Mouse (Mus musculus) ovary, postnatal 36 days (tissue): ENCODE results near the gene Hhat.

ENCODE experiments used
- DNase-seq: peaks from one replicate; pipeline ENCODE4 v3.0.0; 2022; ENCODE audit warnings: low spot score, mixed read lengths

The Hhat gene

GRCm38 (mm10) chr1:192744880-192745239 lies 26.2 kb downstream of the Hhat start:
- no peak for DNase-seq

- no peak for DNase-seq
These were observed 28.4 kb downstream of the Hhat start for GRCm38 (mm10) chr1:192742394-192743251.

GRCm38 (mm10) chr1:192741896-192742295 lies 29.1 kb downstream of the Hhat start:
- no peak for DNase-seq

- DNase-seq, result no peak
These were observed 34.5 kb downstream of the Hhat start for GRCm38 (mm10) chr1:192736524-192736923.

- DNase-seq, result no peak
These were observed 35.0 kb downstream of the Hhat start for GRCm38 (mm10) chr1:192736002-192736426.

- DNase-seq, result no peak
These were observed 40.5 kb downstream of the Hhat start for GRCm38 (mm10) chr1:192730517-192730916.

- DNase-seq, result peak; percentile 53
These were observed 43.9 kb downstream of the Hhat start for GRCm38 (mm10) chr1:192726996-192727624.

- DNase-seq, result peak; percentile 57
These were observed 48.9 kb downstream of the Hhat start for GRCm38 (mm10) chr1:192722147-192722546.

- no peak for DNase-seq
These were observed 50.9 kb downstream of the Hhat start for GRCm38 (mm10) chr1:192720156-192720555.

GRCm38 (mm10) chr1:192711779-192712348 lies 59.2 kb downstream of the Hhat start:
- DNase-seq, result peak; percentile 32

- no peak for DNase-seq
These were observed 70.5 kb downstream of the Hhat start for GRCm38 (mm10) chr1:192700339-192701073.

- no peak for DNase-seq
These were observed 71.9 kb downstream of the Hhat start for GRCm38 (mm10) chr1:192699101-192699500.

GRCm38 (mm10) chr1:192696371-192696863 lies 74.6 kb downstream of the Hhat start:
- DNase-seq, result peak; percentile 33

GRCm38 (mm10) chr1:192693644-192694043 lies 77.4 kb downstream of the Hhat start:
- no peak for DNase-seq

GRCm38 (mm10) chr1:192692982-192693381 lies 78.0 kb downstream of the Hhat start:
- DNase-seq, result no peak

GRCm38 (mm10) chr1:192682219-192682951 lies 88.6 kb downstream of the Hhat start:
- DNase-seq, result no peak

GRCm38 (mm10) chr1:192677236-192677635 lies 93.8 kb downstream of the Hhat start:
- DNase-seq, result peak; percentile 32

- no peak for DNase-seq
These were observed 107.4 kb downstream of the Hhat start for GRCm38 (mm10) chr1:192663608-192664007.

GRCm38 (mm10) chr1:192663092-192663491 lies 107.9 kb downstream of the Hhat start:
- DNase-seq, result no peak

- no peak for DNase-seq
These were observed 109.4 kb downstream of the Hhat start for GRCm38 (mm10) chr1:192661612-192662011.

GRCm38 (mm10) chr1:192657417-192657816 lies 113.6 kb downstream of the Hhat start:
- DNase-seq, result no peak
